Mouse (Mus musculus): Measurements from ENCODE around the gene Ppp1r14a.

DNA sequence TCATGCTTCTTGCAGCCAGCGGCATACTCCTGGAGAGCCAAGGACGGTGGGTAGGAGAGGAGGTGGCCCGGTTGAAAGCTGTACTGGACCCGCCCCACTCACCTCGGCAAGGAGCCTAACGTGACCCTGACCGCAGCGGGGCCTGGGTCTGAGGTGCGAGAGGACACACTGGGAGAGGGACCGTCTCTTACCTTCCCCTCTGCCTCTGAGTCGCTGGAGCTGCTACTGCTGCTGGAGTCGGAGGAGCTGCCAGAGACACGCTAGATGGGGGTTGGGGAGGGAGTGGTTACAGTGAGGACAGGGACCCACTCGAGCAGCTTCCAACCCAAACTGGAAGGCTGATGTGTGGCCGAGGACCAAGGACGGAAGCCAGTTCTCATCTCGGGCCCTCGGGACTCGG lies 41.4 kb upstream of the Ppp1r14a start:
- TF ChIP-seq GATA1 (IDR thresholded peaks at IDR 0.05; ENCODE audit: low read depth, low read length) (no peak), CTCF (IDR thresholded peaks at IDR 0.05 in 2 of 3, conservative IDR thresholded peaks at IDR 0.05 in 1 of 3; ENCODE audit: control insufficient read depth in 1 of 3, insufficient read depth in 1 of 3, low read depth in 2 of 3, low read length in 3 of 3, poor library complexity in 1 of 3, severe bottlenecking in 1 of 3) (no peak), ZNF384 (IDR thresholded peaks at IDR 0.05; ENCODE audit: low read depth, low read length) (no peak), POLR2AphosphoS2 (IDR thresholded peaks at IDR 0.05; ENCODE audit: low read length) (no peak), MAX (IDR thresholded peaks at IDR 0.05; ENCODE audit: low read length) (no peak), TCF12 (IDR thresholded peaks at IDR 0.05; ENCODE audit: low read depth, low read length) (no peak), MXI1 (IDR thresholded peaks at IDR 0.05; ENCODE audit: low read depth, low read length) (no peak), CHD1 (IDR thresholded peaks at IDR 0.05; ENCODE audit: low read depth, low read length) (no peak), E2F4 (IDR thresholded peaks at IDR 0.05; ENCODE audit: borderline replicate concordance, low read depth, low read length) (no peak), SIN3A (IDR thresholded peaks at IDR 0.05; ENCODE audit: low read length) (no peak), JUND (IDR thresholded peaks at IDR 0.05; ENCODE audit: low read depth, low read length) (no peak), USF1 (IDR thresholded peaks at IDR 0.05; ENCODE audit: low read depth, low read length) (no peak)

All from MEL (cell line).